ENCODE assay signal across 33 mouse cellular contexts in genomic region chr4:126481461-126481860, GRCm38 (mm10).
"Had no signal": no experiment of that assay in that cellular context is flagged by ENCODE, and none has a peak within 500 bp of the region (broad histone marks: within the 10 kb centered on the region; RNA-seq: fewer than 3 reads in every experiment).

No protein-coding gene starts in this region.

- H3K4me2 ChIP-seq: heart, embryonic 11.5 days; heart, embryonic 12.5 days; heart, embryonic 13.5 days; heart, embryonic 15.5 days; hindbrain, embryonic 12.5 days; hindbrain, embryonic 13.5 days; hindbrain, embryonic 14.5 days; hindbrain, embryonic 15.5 days; intestine, embryonic 15.5 days; kidney, embryonic 15.5 days had no signal

- H3K4me3 ChIP-seq: heart, adult 2 months; heart, embryonic 12.5 days; heart, embryonic 13.5 days; heart, embryonic 15.5 days; hindbrain, embryonic 10.5 days; hindbrain, embryonic 12.5 days; hindbrain, embryonic 13.5 days; hindbrain, embryonic 15.5 days; intestine, embryonic 15.5 days; kidney, embryonic 15.5 days; layer of hippocampus, adult 2 months had no signal

- H3K9me3 ChIP-seq: heart, embryonic 12.5 days; heart, embryonic 13.5 days; heart, embryonic 15.5 days; hindbrain, embryonic 10.5 days; hindbrain, embryonic 12.5 days; hindbrain, embryonic 13.5 days; hindbrain, embryonic 15.5 days; intestine, embryonic 15.5 days; kidney, embryonic 15.5 days had no signal

- H3K9ac ChIP-seq: heart, embryonic 12.5 days; heart, embryonic 13.5 days; heart, embryonic 15.5 days; hindbrain, embryonic 12.5 days; hindbrain, embryonic 13.5 days; hindbrain, embryonic 14.5 days; hindbrain, embryonic 15.5 days; intestine, embryonic 15.5 days; kidney, embryonic 15.5 days had no signal

- H3K4me1 ChIP-seq: heart, embryonic 12.5 days; heart, embryonic 13.5 days; heart, embryonic 15.5 days; hindbrain, embryonic 10.5 days; hindbrain, embryonic 12.5 days; hindbrain, embryonic 13.5 days; hindbrain, embryonic 15.5 days; intestine, embryonic 15.5 days; kidney, embryonic 15.5 days had no signal

- H3K27me3 ChIP-seq: heart, embryonic 13.5 days; heart, embryonic 15.5 days; hindbrain, embryonic 12.5 days; hindbrain, embryonic 13.5 days; hindbrain, embryonic 15.5 days; intestine, embryonic 15.5 days; kidney, embryonic 15.5 days had no signal

- ATAC-seq: hindbrain, embryonic 16.5 days; hindbrain, postnatal 0 days; inflammation-experienced regulatory T-cells, adult 6 months; intestine, embryonic 15.5 days; intestine, embryonic 16.5 days; intestine, postnatal 0 days had no signal

- DNase-seq: heart, adult 2 months; heart, postnatal 10 days; heart, postnatal 14 days; kidney, adult 11 months; kidney, adult 18-20 months; kidney, adult 2 months; kidney, adult 8-10 months; kidney, adult 9 months; kidney, postnatal 10 days; kidney, postnatal 14 days; kidney, postnatal 25 days; kidney, postnatal 36 days; kidney, postnatal 4 days; layer of hippocampus, adult 9-11 months; layer of hippocampus, postnatal 36 days had no signal

- H3K27ac ChIP-seq: heart, adult 2 months; heart, embryonic 13.5 days; heart, embryonic 15.5 days; hindbrain, embryonic 10.5 days; hindbrain, embryonic 12.5 days; hindbrain, embryonic 13.5 days; hindbrain, embryonic 14.5 days; hindbrain, embryonic 15.5 days; hindbrain, postnatal 0 days; intestine, embryonic 15.5 days; kidney, embryonic 15.5 days; kidney, postnatal 0 days; layer of hippocampus, adult 2 months had no signal

- H3K36me3 ChIP-seq: heart, embryonic 12.5 days; heart, embryonic 13.5 days; heart, embryonic 15.5 days; hindbrain, embryonic 10.5 days; hindbrain, embryonic 12.5 days; hindbrain, embryonic 13.5 days; hindbrain, embryonic 15.5 days; intestine, embryonic 15.5 days; kidney, embryonic 15.5 days had no signal
